Mouse (Mus musculus): ENCODE results near the gene Gdf10.

Gene Gdf10

GRCm38 (mm10) chr14:33923168-33924070, at the start of gene Gdf10:
Gene Gdf10 (plus strand): TSS chr14:33923587.
- CTCF ChIA-PET = no interaction called here

- CTCF ChIA-PET = no interaction called here
These were observed 44.6 kb upstream of the Gdf10 start for GRCm38 (mm10) chr14:33878826-33879225.

- CTCF ChIA-PET = no interaction called here
These were observed 43.2 kb upstream of the Gdf10 start for GRCm38 (mm10) chr14:33880236-33880635.

- CTCF ChIA-PET = no interaction called here
These were observed 41.9 kb upstream of the Gdf10 start for GRCm38 (mm10) chr14:33881471-33881870.

- CTCF ChIA-PET = no interaction called here
These were observed 40.3 kb upstream of the Gdf10 start for GRCm38 (mm10) chr14:33883046-33883445.

GRCm38 (mm10) chr14:33885466-33885865, 37.9 kb upstream of the Gdf10 start:
- CTCF ChIA-PET = no interaction called here

GRCm38 (mm10) chr14:33888387-33889035, 34.9 kb upstream of the Gdf10 start:
- CTCF ChIA-PET = no interaction called here

GRCm38 (mm10) chr14:33889971-33890370, 33.4 kb upstream of the Gdf10 start:
- CTCF ChIA-PET = no interaction called here

- CTCF ChIA-PET = no interaction called here
These were observed 31.9 kb upstream of the Gdf10 start for GRCm38 (mm10) chr14:33891507-33891906.

- CTCF ChIA-PET = no interaction called here
These were observed 27.6 kb upstream of the Gdf10 start for GRCm38 (mm10) chr14:33895777-33896176.

- CTCF ChIA-PET = no interaction called here
These were observed 26.6 kb upstream of the Gdf10 start for GRCm38 (mm10) chr14:33896628-33897300.

- CTCF ChIA-PET = no interaction called here
These were observed 20.6 kb upstream of the Gdf10 start for GRCm38 (mm10) chr14:33902783-33903182.

GRCm38 (mm10) chr14:33903199-33903598, 20.2 kb upstream of the Gdf10 start:
- CTCF ChIA-PET = no interaction called here

GRCm38 (mm10) chr14:33904851-33905250, 18.5 kb upstream of the Gdf10 start:
- CTCF ChIA-PET = no interaction called here

GRCm38 (mm10) chr14:33913727-33914126, 9.7 kb upstream of the Gdf10 start:
- CTCF ChIA-PET = no interaction called here

GRCm38 (mm10) chr14:33914206-33914605, 9.2 kb upstream of the Gdf10 start:
- CTCF ChIA-PET = no interaction called here

- CTCF ChIA-PET = no interaction called here
These were observed 2.4 kb upstream of the Gdf10 start for GRCm38 (mm10) chr14:33920727-33921559.

GRCm38 (mm10) chr14:33922771-33923167, 618 bp upstream of the Gdf10 start:
- CTCF ChIA-PET = no interaction called here

- CTCF ChIA-PET = no interaction called here
These were observed 8.5 kb downstream of the Gdf10 start for GRCm38 (mm10) chr14:33931853-33932252.

- CTCF ChIA-PET = no interaction called here
These were observed 9.7 kb downstream of the Gdf10 start for GRCm38 (mm10) chr14:33932935-33933703.

- CTCF ChIA-PET = no interaction called here
These were observed 10.5 kb downstream of the Gdf10 start for GRCm38 (mm10) chr14:33933778-33934317.
